Mouse (Mus musculus): ENCODE results near the gene Sec16b. TPM values are rescaled to one million over a fixed set of nuclear protein-coding genes. Genes with fewer than 3 reads are reported as not detected.
A peak's percentile ranks its signal among the peaks of the same experiment; 100 is the strongest.

Sec16b gene
- polyA plus RNA-seq, 1 experiment = 1.4 TPM

DNA sequence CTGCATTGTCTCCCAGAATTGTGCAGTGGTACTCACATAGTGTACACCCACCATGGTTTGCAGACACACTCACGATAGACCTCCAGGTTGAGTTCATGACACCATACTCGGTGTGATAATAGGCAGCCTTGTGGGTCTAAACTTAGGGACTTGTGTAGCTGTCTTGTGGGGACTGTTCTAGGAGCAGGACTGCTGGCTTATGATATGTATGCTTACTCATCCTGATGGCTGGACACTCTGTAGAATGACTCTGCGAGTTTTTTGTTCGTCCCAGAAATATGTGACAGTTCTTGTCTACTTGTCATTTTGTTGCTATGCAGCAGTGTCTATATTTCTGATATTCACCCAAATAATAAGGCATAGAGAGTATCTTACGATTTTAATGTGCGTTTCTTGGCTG, 24.9 kb upstream of the Sec16b start:
- Histone ChIP-seq H3K4me3 (ENCODE audit: control insufficient read depth, low read depth, low read length) (no peak overlapping the region), H3K27me3 (ENCODE audit: control insufficient read depth, insufficient read depth, low read length) (no peaks in the 10 kb centered on the region), H3K36me3 (ENCODE audit: control insufficient read depth, insufficient read depth, low read length) (no peaks in the 10 kb centered on the region), H3K27ac (ENCODE audit: control insufficient read depth, insufficient read depth, low read depth, low read length) (no peak overlapping the region), H3K4me1 (ENCODE audit: control insufficient read depth, insufficient read depth, low read length) (no peaks in the 10 kb centered on the region; the same call in 1 of the 2 replicates)
- TF ChIP-seq POLR2A (IDR thresholded peaks at IDR 0.05; ENCODE audit: control insufficient read depth, low read depth, low read length) (no peak), CTCF (IDR thresholded peaks at IDR 0.05; ENCODE audit: control insufficient read depth, insufficient read depth, insufficient replicate concordance, low read depth, low read length) (no peak)

DNA sequence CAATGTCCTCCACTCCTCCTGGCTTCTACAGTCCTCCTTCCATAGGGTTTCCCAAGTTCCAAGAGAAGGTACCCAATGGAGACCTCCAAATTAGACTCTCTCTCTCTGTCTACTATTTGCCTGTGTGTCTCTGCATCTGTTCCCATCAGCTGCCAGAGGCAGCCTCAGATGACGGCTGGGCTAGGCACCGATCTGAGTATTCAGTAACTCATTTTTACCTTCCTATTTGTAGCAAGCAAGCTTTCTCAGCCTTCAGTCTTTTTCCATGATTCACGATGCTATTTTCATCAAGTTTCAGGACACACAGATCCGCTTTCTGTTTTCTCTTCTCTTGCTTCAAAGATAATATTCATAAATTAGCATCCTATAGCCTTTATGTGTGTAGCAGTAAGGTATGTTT, 22.4 kb upstream of the Sec16b start:
- no peaks in the 10 kb centered on the region for H3K27me3 ChIP-seq (ENCODE audit: control insufficient read depth, insufficient read depth, low read length)
- no peak overlapping the region for H3K27ac ChIP-seq (ENCODE audit: control insufficient read depth, insufficient read depth, low read depth, low read length)
- H3K4me1 ChIP-seq (ENCODE audit: control insufficient read depth, insufficient read depth, low read length) = no peaks in the 10 kb centered on the region
- no peak for TF ChIP-seq POLR2A (IDR thresholded peaks at IDR 0.05; ENCODE audit: control insufficient read depth, low read depth, low read length)
- no peak for TF ChIP-seq CTCF (IDR thresholded peaks at IDR 0.05; ENCODE audit: control insufficient read depth, insufficient read depth, insufficient replicate concordance, low read depth, low read length)
- H3K36me3 ChIP-seq (ENCODE audit: control insufficient read depth, insufficient read depth, low read length) = no peaks in the 10 kb centered on the region
- H3K4me3 ChIP-seq (ENCODE audit: control insufficient read depth, low read depth, low read length) = no peak overlapping the region

DNA sequence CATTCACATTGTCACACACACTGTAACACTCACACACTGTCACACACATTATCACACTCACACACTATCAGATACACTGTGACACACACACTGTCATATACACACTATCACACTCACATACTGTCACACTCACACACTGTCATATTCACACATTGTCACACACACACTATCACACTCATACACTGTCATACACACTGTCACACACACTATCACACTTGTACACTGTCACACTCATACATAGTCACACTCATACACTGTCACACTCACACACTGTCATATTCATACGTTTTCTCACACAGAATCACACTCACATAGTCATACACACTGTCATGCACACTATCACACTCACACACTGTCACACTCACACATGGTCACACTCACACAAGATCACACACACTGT, 5.9 kb upstream of the Sec16b start:
- Histone ChIP-seq H3K27ac (ENCODE audit: control insufficient read depth, insufficient read depth, low read depth, low read length) (no peak overlapping the region), H3K4me1 (ENCODE audit: control insufficient read depth, insufficient read depth, low read length) (no peaks in the 10 kb centered on the region), H3K36me3 (ENCODE audit: control insufficient read depth, insufficient read depth, low read length) (no peaks in the 10 kb centered on the region), H3K4me3 (ENCODE audit: control insufficient read depth, low read depth, low read length) (no peak overlapping the region), H3K27me3 (ENCODE audit: control insufficient read depth, insufficient read depth, low read length) (no peaks in the 10 kb centered on the region)
- TF ChIP-seq POLR2A (IDR thresholded peaks at IDR 0.05; ENCODE audit: control insufficient read depth, low read depth, low read length) = no peak
- no peak for TF ChIP-seq CTCF (IDR thresholded peaks at IDR 0.05; ENCODE audit: control insufficient read depth, insufficient read depth, insufficient replicate concordance, low read depth, low read length)

DNA sequence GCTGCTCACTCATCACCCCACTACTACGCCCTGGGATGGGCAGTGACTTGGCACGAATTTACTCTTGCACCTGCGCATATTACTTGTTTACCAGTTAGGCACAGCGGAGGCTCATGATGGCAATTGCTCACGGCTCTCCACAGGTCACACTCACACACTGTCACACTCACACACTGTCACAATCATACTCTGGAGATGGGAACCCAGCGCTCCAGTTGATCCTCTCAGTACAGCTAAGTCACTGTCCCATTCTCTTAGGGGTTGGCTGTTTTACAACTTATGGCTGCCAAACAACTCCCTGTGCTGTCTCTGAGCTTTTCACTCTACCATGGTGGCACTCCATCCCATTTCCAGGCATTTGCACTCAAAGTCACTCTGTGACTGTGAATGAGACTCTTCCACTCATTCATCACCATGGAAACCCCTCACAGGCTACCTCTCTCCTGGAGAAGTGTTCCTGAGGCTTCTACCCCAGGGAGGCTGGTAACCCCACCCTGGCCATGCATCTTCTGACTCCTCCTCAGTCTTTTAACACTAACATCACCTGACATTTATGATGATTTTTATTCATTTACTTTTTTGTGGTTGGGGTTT, 5.1 kb upstream of the Sec16b start:
- no peaks in the 10 kb centered on the region for H3K36me3 ChIP-seq (ENCODE audit: control insufficient read depth, insufficient read depth, low read length)
- no peak overlapping the region for H3K4me3 ChIP-seq (ENCODE audit: control insufficient read depth, low read depth, low read length)
- TF ChIP-seq POLR2A (IDR thresholded peaks at IDR 0.05; ENCODE audit: control insufficient read depth, low read depth, low read length) (no peak), CTCF (IDR thresholded peaks at IDR 0.05; ENCODE audit: control insufficient read depth, insufficient read depth, insufficient replicate concordance, low read depth, low read length) (no peak)
- no peaks in the 10 kb centered on the region for H3K4me1 ChIP-seq (ENCODE audit: control insufficient read depth, insufficient read depth, low read length)
- H3K27me3 ChIP-seq (ENCODE audit: control insufficient read depth, insufficient read depth, low read length) = no peaks in the 10 kb centered on the region
- H3K27ac ChIP-seq (ENCODE audit: control insufficient read depth, insufficient read depth, low read depth, low read length) = no peak overlapping the region

DNA sequence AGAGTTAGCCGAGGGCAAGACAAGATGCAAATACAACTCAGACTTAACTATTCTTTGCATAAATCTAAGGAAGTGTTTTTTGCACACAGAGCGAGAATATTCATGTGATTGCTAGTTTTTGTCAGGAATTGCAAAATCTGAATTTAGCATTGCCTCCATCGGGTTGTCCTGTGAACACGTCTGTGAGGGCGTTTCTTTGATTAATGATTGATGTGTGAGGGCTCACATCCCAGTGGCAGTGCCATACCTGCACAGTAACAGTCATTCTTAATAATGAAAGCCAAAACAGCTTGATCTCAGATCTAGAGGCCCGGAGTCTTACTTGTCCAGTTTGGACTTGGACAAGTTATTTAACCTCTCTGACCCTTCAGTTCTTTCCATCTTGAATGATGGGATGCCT, 3.5 kb upstream of the Sec16b start:
- H3K36me3 ChIP-seq (ENCODE audit: control insufficient read depth, insufficient read depth, low read length) = no peaks in the 10 kb centered on the region
- H3K4me3 ChIP-seq (ENCODE audit: control insufficient read depth, low read depth, low read length) = no peak overlapping the region
- TF ChIP-seq POLR2A (IDR thresholded peaks at IDR 0.05; ENCODE audit: control insufficient read depth, low read depth, low read length) (no peak), CTCF (IDR thresholded peaks at IDR 0.05; ENCODE audit: control insufficient read depth, insufficient read depth, insufficient replicate concordance, low read depth, low read length) (no peak)
- H3K27me3 ChIP-seq (ENCODE audit: control insufficient read depth, insufficient read depth, low read length) = no peaks in the 10 kb centered on the region
- H3K27ac ChIP-seq (ENCODE audit: control insufficient read depth, insufficient read depth, low read depth, low read length) = no peak overlapping the region
- H3K4me1 ChIP-seq (ENCODE audit: control insufficient read depth, insufficient read depth, low read length) = no peaks in the 10 kb centered on the region

DNA sequence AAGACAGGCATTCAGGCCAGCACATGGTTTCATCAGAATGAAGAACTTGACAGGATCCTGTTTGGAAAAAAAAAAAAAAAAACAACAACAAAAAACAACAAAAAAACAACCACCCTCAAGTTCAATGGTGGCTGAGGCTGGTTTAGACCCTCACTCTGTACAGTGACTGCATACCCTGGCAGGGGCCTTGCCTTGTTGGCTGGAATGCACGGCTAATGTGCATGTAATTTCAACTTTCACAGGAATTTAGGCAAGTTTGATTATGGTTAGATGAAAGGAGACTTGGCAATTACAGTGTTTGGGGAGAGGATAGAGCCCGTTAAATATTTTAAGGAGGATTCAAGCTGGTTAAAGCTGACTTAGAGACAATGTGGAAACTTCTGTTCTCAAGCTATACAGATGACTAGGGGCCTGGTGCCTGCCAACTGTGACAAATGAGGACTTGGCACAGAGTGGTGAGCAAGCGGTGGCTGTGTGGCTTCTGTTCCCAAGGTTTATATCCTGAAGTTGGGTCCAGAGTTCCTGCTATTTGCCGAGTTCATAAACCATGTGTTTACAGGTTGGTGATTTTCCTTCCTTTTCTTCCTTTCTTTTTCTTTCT, 567 bp downstream of the Sec16b start:
- H3K4me3 ChIP-seq (ENCODE audit: control insufficient read depth, low read depth, low read length) = no peak overlapping the region; the same call in 1 of the 2 replicates
- no peak overlapping the region for H3K27ac ChIP-seq (ENCODE audit: control insufficient read depth, insufficient read depth, low read depth, low read length)
- no peaks in the 10 kb centered on the region for H3K4me1 ChIP-seq (ENCODE audit: control insufficient read depth, insufficient read depth, low read length)
- TF ChIP-seq CTCF (IDR thresholded peaks at IDR 0.05; ENCODE audit: control insufficient read depth, insufficient read depth, insufficient replicate concordance, low read depth, low read length) (no peak), POLR2A (IDR thresholded peaks at IDR 0.05; ENCODE audit: control insufficient read depth, low read depth, low read length) (no peak)
- H3K27me3 ChIP-seq (ENCODE audit: control insufficient read depth, insufficient read depth, low read length) = no peaks in the 10 kb centered on the region
- no peaks in the 10 kb centered on the region for H3K36me3 ChIP-seq (ENCODE audit: control insufficient read depth, insufficient read depth, low read length)

DNA sequence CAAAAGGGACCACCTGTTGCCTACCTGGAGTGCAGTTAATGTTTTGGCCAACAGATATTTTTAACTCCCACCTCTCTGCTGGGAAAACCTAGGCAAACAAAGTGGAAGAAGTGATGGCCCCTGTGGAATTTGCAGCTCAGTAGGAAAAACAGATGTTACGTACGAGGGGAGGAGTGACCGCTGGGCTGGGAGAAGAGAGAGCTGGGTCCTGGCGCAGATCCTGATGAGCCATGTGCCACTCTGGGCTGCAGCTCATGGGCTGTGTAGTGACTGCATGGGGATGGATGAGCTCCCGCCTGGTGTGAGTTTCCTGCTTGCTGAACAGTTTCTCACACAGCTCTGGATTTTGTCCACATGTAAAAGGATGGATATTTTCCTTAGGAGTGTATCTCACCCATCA, 1.3 kb downstream of the Sec16b start:
- Histone ChIP-seq H3K36me3 (ENCODE audit: control insufficient read depth, insufficient read depth, low read length) (no peaks in the 10 kb centered on the region), H3K27me3 (ENCODE audit: control insufficient read depth, insufficient read depth, low read length) (no peaks in the 10 kb centered on the region), H3K27ac (ENCODE audit: control insufficient read depth, insufficient read depth, low read depth, low read length) (no peak overlapping the region), H3K4me3 (ENCODE audit: control insufficient read depth, low read depth, low read length) (peak overlapping the region; percentile 37), H3K4me1 (ENCODE audit: control insufficient read depth, insufficient read depth, low read length) (no peaks in the 10 kb centered on the region)
- TF ChIP-seq POLR2A (IDR thresholded peaks at IDR 0.05; ENCODE audit: control insufficient read depth, low read depth, low read length) (no peak), CTCF (IDR thresholded peaks at IDR 0.05; ENCODE audit: control insufficient read depth, insufficient read depth, insufficient replicate concordance, low read depth, low read length) (no peak)
